Mouse (Mus musculus) lung, adult 2 months (tissue): ENCODE measurements around the gene Lpcat2.

Source experiments
- CTCF ChIP-seq: fragments of 200-500 bp; IDR thresholded peaks from 2 replicates; pipeline ENCODE4 v1.5.1; 2011; ENCODE audit warnings: mild to moderate bottlenecking, low read length, control low read depth; ENCODE audit not compliant: insufficient read depth
- POLR2A ChIP-seq: fragments of 200-500 bp; IDR thresholded peaks from 2 replicates; pipeline ENCODE4 v1.6.1; 2011; ENCODE audit warnings: low read depth, mild to moderate bottlenecking, control low read depth, low read length, borderline replicate concordance; ENCODE audit errors: extremely low read depth

GRCm38 (mm10) chr8:92897794-92898193 lies 42.7 kb downstream of the Lpcat2 start:
- TF ChIP-seq POLR2A = no peak
- no peak for TF ChIP-seq CTCF
